Mouse (Mus musculus) common myeloid progenitor, adult 5-6 weeks (primary cell): Measurements from ENCODE around the gene Mapk9. TPM values are rescaled to one million over a fixed set of nuclear protein-coding genes. Genes with fewer than 3 reads are reported as not detected.

Experiments
- ATAC-seq: replicated peaks from 2 replicates; pipeline ENCODE4 v1.8.0; 2016; ENCODE audit warnings: low read depth, mild to moderate bottlenecking, moderate TSS enrichment, inconsistent platforms; ENCODE audit not compliant: poor library complexity, severe bottlenecking
- total RNA-seq: library from RNA; stranded (forward); fragments of 200-1000, 187-1606 nt; gene quantifications from 2 replicates; pipeline ENCODE4 v1.2.3, GENCODE M21; 2017

Gene Mapk9
- total RNA-seq, 1 experiment from 2014 or later, result 51.6 TPM

GRCm38 (mm10) chr11:49837717-49838407, 8.7 kb upstream of the Mapk9 start:
- peak; percentile 45 for ATAC-seq

DNA sequence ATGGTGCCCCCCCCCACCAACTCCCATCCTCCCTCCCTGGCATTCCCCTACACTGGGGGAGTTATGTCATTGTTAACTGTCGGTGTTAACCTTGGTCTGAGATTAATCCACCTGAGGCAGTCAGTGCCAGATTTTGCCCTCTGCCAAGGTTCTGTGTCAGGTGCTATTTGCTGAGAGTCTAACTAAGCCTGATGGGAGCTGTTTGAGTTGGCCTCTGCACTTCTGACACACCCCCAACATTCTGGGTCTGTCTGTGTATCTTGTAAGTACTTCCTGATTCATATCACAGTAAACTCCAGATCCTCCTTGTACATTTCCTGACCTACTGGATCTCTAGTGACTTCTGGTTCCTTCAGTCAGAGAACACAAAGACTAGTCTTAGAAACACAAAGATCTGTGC, 5.9 kb upstream of the Mapk9 start:
- ATAC-seq, result no peak

GRCm38 (mm10) chr11:49841886-49842285, 4.7 kb upstream of the Mapk9 start:
- no peak for ATAC-seq

- ATAC-seq, result no peak
Observed at GRCm38 (mm10) chr11:49842718-49843117, 3.8 kb upstream of the Mapk9 start.

- no peak for ATAC-seq
Observed at GRCm38 (mm10) chr11:49844311-49844710, 2.2 kb upstream of the Mapk9 start.

DNA sequence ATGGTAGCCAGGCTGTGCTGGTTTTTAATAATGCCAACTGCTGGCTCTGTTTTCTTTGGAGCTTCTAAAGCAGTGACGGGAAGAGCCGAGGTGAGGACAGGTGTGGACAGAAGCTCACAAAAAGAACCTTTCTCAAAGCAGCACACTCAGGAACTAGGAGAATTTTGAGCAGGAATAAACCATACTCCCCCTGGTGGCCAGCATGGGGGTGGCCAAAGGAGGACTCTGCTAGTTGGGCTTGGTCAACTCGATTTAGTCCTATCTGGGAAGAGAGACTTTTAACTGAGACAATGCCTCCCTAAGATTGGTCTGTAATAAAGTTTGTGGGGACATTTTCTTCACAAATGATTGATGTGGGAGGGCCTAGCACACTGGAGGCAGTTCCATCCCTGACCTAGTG, 1.6 kb upstream of the Mapk9 start:
- peak; percentile 33 for ATAC-seq

- ATAC-seq, result no peak
Observed at GRCm38 (mm10) chr11:49845958-49846357, 593 bp upstream of the Mapk9 start.

- ATAC-seq, result no peak
Observed at GRCm38 (mm10) chr11:49847071-49847810, 690 bp downstream of the Mapk9 start.

DNA sequence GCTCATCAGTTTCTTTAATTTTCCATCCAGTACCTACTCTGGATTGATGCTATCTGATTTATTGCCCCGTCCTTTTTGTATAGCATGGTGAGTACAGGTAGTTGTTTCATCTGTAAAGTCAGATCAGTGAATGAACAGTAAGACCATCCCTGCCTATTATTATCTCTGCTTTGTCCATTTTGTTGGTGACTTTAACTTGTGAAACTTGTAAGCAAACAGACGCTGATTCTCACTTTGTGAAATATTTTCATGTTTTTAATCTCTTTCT, 1.2 kb downstream of the Mapk9 start:
- no peak for ATAC-seq

DNA sequence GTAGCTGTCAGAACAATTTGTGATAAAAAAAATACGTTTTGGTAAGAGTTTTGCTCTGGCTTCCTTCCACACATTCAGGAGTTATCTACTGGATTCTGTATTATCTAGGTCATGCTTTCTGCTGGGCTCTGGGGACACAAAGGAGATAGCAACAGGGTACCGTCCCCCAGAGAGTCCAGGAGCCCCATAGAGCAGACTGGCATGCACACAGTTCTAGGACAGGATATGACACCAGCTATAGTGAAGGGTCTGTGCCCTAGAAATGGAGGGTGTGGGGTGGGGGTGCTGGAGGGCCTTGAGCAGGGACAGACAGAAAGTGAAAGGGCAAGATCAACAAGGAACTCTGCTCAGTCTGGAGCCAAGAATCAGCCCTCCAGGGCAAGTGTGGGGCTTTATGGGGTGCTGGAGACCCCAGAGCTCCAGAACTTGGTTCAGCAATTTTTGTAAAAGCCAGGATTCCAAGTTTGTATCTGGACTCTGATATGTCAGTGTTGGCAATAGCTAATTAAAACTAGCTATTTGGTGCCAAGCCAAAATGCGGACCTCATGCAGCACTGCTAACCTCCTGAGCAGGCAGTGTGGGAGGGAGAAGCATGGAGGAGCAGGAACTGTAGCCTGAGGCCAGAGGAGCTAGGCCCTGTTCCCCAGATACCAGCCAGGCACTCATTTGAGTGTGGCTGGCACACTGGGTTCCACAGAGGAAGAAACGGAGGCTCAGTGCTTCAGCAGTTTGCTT, 1.7 kb downstream of the Mapk9 start:
- ATAC-seq, result peak; percentile 26; the same call in 1 of the 2 replicates

DNA sequence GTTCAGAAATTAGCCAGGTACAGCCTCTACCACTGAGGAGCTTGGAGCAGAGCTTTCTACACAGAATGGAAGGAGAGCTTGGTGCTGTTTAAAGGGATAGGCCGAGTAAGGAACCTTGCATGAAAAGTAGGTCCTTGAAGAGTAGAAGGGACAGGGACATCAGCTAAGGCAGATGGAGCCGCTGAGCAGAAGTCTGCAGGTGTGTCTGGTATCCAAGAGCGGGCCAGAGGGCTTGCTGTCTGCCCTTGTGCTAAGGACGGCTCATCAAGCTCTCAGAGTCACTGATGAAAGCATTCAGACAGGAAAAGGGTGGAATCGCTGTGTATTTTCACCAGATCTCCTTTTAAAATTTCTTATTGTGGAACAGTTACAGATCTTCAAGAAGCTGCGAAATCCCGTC, 3.8 kb downstream of the Mapk9 start:
- ATAC-seq, result no peak

DNA sequence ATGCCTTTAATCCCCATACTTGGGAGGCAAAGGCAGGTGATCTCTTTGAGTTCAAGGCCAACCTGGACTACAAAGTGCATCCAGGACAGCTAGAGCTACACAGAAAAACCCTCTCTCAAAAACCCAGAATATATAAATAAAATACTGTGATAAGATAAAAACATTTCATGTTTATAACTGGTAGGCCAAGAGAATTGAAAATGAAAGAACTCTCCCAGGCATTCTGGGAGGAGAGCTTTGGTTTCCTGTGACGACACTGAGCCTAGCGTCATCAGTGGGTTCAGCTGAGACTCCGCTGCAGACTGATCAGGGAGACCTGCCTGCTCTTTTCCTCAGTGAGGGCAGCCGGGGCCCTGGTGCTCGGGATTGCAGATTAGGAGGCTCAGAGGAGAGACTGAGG, 8.6 kb downstream of the Mapk9 start:
- ATAC-seq, result 0 out of 2 replicates have a peak, but pooled peaks have one; percentile 18

GRCm38 (mm10) chr11:49861139-49861538, 14.6 kb downstream of the Mapk9 start:
- no peak for ATAC-seq

DNA sequence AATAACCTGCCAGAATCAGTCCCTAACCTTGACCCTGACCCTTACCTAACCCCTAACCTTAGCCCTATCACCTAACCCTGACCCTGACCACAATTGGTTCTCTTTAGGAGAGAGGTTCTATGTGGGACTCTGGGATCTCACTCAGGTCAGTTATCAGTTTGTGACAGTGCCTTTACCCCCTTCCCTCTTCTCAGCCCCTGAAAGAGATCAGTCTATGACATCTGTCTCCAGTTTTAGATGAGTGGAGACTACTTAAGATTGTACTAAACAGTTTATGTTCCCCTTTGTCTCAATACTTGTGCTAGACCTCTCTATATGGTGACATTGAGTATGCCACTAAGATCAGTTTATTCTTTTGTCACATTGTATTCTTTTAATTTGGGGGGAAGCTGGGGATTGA, 17.4 kb downstream of the Mapk9 start:
- 0 out of 2 replicates have a peak, but pooled peaks have one; percentile 15 for ATAC-seq

DNA sequence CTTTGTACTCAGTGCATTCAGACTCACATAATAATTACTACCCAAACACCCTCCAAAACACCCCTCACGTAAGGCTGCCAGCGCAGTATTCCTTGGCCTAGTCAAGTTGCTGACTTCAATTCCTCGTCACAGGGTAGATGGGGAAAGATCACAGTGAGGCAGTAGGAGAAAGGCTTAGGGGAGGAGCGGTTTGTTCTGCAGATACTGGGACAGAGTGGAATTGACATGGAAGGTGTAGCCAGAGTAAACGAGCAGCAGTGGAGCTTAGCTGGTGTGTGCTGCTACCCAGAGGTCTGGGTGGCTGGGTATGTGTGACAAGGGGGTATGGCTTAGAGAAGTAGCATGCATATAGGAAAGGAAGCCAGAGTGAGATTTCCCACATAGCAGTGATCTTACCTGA, 20.8 kb downstream of the Mapk9 start:
- ATAC-seq, result no peak

DNA sequence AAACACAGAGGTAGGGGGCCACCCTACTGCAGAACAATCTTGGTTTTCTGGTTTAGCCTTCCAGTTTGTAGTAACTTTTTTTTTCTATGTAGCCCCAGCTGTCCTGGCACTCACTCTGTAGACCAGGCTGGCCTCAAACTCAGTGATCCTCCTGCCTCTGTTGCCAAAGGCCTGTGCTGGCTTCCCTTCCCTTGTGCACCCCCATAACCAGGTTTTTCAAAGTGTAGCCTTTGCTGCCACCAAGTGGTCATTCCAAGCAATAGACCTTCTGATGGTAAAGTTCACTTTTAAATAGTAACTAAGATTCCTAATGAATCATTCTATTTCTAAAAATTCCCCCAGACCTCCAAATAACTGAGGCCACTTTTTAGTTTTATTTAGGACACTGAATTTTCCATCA, 23.2 kb downstream of the Mapk9 start:
- peak; percentile 67 for ATAC-seq

DNA sequence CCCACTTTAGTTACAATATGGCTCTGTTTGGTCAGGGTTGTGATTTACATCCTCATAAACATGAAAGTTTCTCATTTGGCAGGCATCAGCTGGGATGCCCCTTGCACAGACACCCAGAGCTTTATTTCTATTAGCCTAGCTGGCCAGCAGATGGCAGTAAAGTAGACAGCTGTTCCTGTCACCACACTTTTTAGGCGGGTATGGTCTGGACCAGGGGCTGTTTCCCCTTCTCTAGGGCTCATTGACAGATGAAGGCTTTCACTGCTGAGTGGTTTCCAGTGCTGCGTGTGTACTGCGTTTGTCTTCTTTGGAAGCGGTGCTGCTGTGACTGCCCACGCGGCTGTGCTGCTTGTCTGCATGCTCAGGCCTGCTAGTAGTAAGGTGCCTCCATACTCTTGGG, 25.4 kb downstream of the Mapk9 start:
- ATAC-seq, result peak; percentile 78

DNA sequence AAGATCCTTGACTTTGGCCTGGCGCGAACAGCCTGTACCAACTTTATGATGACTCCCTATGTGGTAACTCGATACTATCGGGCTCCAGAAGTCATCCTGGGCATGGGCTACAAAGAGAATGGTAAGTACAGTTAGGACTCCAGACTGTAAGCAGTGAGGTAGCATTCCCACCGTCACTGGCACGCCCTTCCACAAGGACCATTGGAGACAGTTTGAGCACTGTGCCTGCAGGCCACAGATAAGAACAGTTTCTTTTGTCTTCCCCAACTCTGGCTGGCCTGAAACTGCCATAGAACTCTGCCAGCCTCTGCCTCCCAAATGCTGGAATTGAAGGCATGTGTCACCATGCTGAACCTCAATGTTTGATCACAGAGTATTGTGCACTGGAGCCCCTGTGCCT, 26.2 kb downstream of the Mapk9 start:
- peak; percentile 56 for ATAC-seq

DNA sequence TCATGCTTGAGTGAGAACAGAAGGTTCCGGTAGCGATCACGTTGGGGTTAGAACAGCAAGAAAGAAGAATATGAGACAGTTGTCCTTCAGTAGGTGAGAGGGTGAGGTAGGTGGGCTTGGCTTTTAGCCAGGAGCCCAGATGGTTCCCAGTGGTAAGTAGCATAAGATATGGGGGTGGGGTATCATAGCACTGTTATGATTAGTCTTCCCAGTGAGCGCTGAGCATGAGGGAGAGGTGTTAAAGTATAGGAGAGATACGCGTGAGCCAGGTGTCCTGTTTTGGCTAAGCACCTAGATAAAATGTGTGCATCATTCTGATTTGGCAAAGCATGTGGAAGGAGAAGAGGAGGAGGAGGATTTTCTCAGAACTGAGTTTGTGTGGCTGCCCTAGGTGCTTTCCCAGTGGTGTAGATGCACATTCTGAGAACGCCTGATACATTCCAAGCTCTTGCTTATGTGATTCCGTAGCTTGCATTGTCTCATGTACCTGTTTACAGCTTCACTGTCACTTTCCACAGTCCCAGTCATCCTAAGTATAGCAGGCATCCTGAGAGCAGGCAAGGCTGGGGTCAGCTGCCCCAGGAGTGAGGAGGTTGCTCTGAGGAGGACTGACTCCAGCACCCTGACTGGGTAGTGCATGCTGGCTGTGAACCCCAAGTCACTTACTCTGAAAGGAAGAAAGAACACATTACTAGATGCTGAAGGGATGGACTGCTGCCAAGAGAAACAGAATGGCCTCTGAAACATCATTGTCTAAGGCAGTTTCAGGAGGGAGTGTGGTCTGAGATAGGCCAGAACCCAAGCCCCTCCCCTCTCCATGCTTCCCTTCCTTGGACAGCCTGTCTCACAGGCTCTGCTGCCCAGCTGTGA, 30.6 kb downstream of the Mapk9 start:
- no peak for ATAC-seq

- ATAC-seq, result no peak
Observed at GRCm38 (mm10) chr11:49879950-49880642, 33.5 kb downstream of the Mapk9 start.
